Mouse (Mus musculus) stomach, embryonic 16.5 days (tissue): ENCODE measurements around the gene Cdkl5. TPM values are rescaled to one million over a fixed set of nuclear protein-coding genes. Genes with fewer than 3 reads are reported as not detected.
A peak's percentile ranks its signal among the peaks of the same experiment; 100 is the strongest.

Experiments used
- ATAC-seq: fragments of 200-750 bp; cut with Nextera tagmentation; 2 replicates; pipeline ENCODE4 v1.8.0; 2017; ENCODE audit warnings: moderate number of reproducible peaks, moderate TSS enrichment; ENCODE audit not compliant: insufficient read depth, low FRiP score
- H3K27ac ChIP-seq: fragments of 300-500 bp; sonication (generic); 2 replicates; pipeline ENCODE4 v1.5.1; 2014; ENCODE audit warnings: low read length
- H3K27me3 ChIP-seq: fragments of 300-500 bp; sonication (generic); 2 replicates; pipeline ENCODE4 v1.6.1; 2014; ENCODE audit warnings: low read length, control low read depth, mixed read lengths; ENCODE audit not compliant: control insufficient read depth, insufficient read depth
- H3K36me3 ChIP-seq: fragments of 300-500 bp; sonication (generic); 2 replicates; pipeline ENCODE4 v1.6.1; 2014; ENCODE audit warnings: low read length; ENCODE audit not compliant: control insufficient read depth, insufficient read depth
- H3K4me1 ChIP-seq: fragments of 300-500 bp; sonication (generic); 2 replicates; pipeline ENCODE4 v1.6.1; 2014; ENCODE audit warnings: low read length, control low read depth, mixed read lengths; ENCODE audit not compliant: control insufficient read depth, insufficient read depth
- H3K4me2 ChIP-seq: fragments of 300-500 bp; sonication (generic); 2 replicates; pipeline ENCODE4 v1.6.1; 2014; ENCODE audit warnings: low read depth, low read length, mixed read lengths
- H3K4me3 ChIP-seq: fragments of 300-500 bp; sonication (generic); replicated peaks from 2 replicates; pipeline ENCODE4 v1.5.1; 2014; ENCODE audit warnings: mild to moderate bottlenecking, low read length
- H3K9ac ChIP-seq: fragments of 300-500 bp; sonication (generic); 2 replicates; pipeline ENCODE4 v1.6.1; 2014; ENCODE audit warnings: low read length
- H3K9me3 ChIP-seq: fragments of 300-500 bp; sonication (generic); replicated peaks from 2 replicates; pipeline ENCODE4 v1.6.1; 2016; ENCODE audit warnings: low read length, control low read depth; ENCODE audit not compliant: control insufficient read depth
- WGBS: fragments of 180-500 bp; shearing (Covaris S2); extraction: QIAGEN DNeasy Blood & Tissue Kit; methylation state at CpG from one replicate; pipeline ENCODE4 v1.1.7; 2014; 5-methylcytosine and 5-hydroxymethylcytosine counted together
- polyA plus RNA-seq: library from polyadenylated mRNA; unstranded; fragments of >200 nt; fragmentation: Nextera tagmentation; extraction: Ambion mirVana; gene quantifications from 2 replicates; pipeline ENCODE4 v1.2.1, GENCODE M21; 2015

The Cdkl5 gene
- polyA plus RNA-seq, 1 experiment from 2014 or later: 2.6 TPM

DNA sequence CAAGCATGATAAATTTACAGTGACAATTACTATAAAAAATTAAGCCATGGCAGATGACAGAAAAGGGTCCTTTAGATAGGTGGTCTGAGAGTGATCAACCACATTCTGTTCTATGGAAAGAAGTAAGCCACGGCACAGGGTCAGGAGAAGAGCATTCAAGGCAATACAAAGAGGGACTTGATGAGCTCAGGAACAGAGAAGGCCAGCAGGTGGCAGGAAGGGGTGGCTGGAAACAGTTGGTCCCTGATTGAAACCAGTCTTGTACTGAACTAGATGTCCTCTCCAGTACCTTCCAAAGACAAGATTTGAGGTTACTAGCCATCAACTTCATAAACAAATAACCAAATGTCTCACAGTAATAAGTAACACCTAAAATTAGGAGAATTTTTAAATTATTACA is 59.0 kb downstream of the Cdkl5 start:
- H3K27ac ChIP-seq: no peak overlapping the region
- H3K4me1 ChIP-seq: no peaks in the 10 kb centered on the region
- H3K9me3 ChIP-seq: no peaks in the 10 kb centered on the region
- no peak for ATAC-seq
- no peak overlapping the region for H3K9ac ChIP-seq
- H3K4me3 ChIP-seq: no peak overlapping the region
- WGBS: 67% methylated on average over 1 of the region's 1 CpGs
- no peaks in the 10 kb centered on the region for H3K27me3 ChIP-seq
- H3K4me2 ChIP-seq: no peak overlapping the region
- H3K36me3 ChIP-seq: no peaks in the 10 kb centered on the region

DNA sequence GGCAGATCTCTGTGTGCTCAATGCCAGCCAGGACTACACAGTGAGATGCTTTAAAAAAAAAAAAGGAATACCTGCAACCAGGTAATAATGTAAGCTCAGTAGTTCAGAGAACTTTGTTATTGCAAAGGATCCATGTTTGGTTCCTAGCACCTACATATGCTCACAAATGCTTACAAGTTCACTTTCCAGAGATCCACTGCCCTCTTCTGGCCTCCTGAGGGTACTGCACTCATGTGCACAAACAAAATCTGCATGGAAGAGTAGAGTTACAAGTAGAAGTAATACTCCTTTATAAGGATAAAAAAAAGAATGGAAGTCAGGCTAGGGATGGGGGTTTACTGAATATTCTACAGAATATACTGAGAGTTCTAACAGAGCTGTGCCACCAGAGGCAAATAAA is 63.8 kb downstream of the Cdkl5 start:
- Histone ChIP-seq H3K4me1 (no peaks in the 10 kb centered on the region), H3K9me3 (no peaks in the 10 kb centered on the region), H3K36me3 (no peaks in the 10 kb centered on the region), H3K27ac (no peak overlapping the region), H3K9ac (no peak overlapping the region), H3K27me3 (no peaks in the 10 kb centered on the region), H3K4me3 (no peak overlapping the region), H3K4me2 (no peak overlapping the region)
- no peak for ATAC-seq

DNA sequence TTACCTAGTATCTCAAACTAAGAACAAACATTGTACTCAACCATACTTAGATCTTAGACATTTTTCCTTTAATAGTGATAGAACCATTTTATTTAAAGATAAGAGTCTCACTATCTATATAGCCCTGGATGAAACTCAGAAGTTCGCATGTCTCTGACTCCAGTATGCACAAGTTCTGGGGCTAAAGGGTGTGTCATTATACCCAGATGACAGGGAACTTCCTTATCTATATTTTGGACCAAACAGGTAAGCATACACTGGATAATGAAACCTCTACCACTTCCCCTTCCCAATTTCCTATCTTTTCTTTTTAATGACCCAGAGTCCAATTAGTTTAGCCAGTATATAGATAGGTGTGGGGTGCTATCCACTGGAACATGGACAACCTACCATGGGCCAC is 65.6 kb downstream of the Cdkl5 start:
- ATAC-seq: no peak
- Histone ChIP-seq H3K36me3 (no peaks in the 10 kb centered on the region), H3K9me3 (no peaks in the 10 kb centered on the region), H3K4me3 (no peak overlapping the region), H3K9ac (no peak overlapping the region), H3K4me2 (no peak overlapping the region), H3K27ac (no peak overlapping the region), H3K4me1 (no peaks in the 10 kb centered on the region), H3K27me3 (no peaks in the 10 kb centered on the region)
- WGBS: 81% methylated on average over 1 of the region's 1 CpGs

DNA sequence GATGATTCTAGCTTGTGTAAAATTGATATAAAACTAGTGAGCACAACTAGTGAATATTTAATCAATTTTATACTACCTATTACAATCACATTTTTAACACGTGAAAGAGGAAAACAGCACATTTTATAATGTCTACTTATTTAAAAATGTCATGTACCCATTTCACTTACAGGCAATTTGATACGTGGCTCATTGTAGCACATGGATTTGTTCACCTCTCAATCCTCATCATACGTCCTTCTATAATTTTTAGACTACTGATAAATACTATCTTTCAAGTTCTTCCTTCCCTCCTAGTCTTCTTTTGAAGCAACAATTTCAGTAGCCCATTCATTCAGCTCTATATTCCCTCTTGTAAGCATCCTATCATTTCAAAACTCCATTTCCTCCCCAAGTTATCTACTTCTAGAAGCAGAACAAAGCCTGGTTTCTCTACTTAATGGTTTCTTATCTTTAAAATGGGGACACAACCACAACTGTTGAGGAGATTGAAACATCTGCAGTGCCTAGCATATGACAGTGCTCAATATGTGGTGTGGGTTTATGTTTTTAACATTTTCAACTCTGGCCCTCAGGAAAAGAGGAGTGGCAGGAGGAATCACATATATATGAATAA is 75.4 kb downstream of the Cdkl5 start:
- Histone ChIP-seq H3K27me3 (no peaks in the 10 kb centered on the region), H3K9me3 (no peaks in the 10 kb centered on the region), H3K4me2 (no peak overlapping the region), H3K4me1 (no peaks in the 10 kb centered on the region), H3K9ac (no peak overlapping the region), H3K4me3 (no peak overlapping the region), H3K36me3 (no peaks in the 10 kb centered on the region), H3K27ac (no peak overlapping the region)
- no peak for ATAC-seq
- 89% methylated on average over 3 of the region's 3 CpGs for WGBS

DNA sequence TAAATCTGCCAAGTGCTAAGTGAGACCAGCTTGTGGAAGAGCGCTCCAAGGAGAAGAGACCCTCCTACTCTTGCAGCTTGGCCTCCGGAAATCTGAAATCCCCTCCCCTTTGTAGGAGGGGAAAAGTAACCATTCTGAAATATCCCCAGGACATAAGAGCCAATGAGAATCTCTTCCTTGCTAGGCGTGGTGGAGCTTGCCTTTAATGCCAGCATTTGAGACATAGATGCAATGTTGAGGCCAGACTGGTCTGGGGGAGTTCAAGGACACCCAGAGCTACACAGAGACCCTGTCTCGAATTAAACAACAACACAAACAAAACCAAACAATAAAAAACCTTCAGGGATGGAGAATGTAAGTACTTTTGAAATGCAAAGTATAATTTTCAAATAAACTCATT is 87.6 kb downstream of the Cdkl5 start, which contains the start of gene Gja6:
Gene Gja6, minus strand, starts transcription at position 101 of the 400 bp plus-strand sequence.
- no peaks in the 10 kb centered on the region for H3K36me3 ChIP-seq
- 65% methylated on average over 4 of the region's 4 CpGs for WGBS
- H3K4me3 ChIP-seq: no peak within 1 kb of the TSS
- 0 out of 2 replicates have a peak, but pooled peaks cover 5% of the 10 kb centered on the region for H3K27me3 ChIP-seq
- H3K4me1 ChIP-seq: no peaks in the 10 kb centered on the region
- H3K9ac ChIP-seq: no peak within 1 kb of the TSS
- H3K27ac ChIP-seq: no peak within 1 kb of the TSS
- H3K9me3 ChIP-seq: no peaks in the 10 kb centered on the region
- no peak for ATAC-seq
- no peak within 1 kb of the TSS for H3K4me2 ChIP-seq

DNA sequence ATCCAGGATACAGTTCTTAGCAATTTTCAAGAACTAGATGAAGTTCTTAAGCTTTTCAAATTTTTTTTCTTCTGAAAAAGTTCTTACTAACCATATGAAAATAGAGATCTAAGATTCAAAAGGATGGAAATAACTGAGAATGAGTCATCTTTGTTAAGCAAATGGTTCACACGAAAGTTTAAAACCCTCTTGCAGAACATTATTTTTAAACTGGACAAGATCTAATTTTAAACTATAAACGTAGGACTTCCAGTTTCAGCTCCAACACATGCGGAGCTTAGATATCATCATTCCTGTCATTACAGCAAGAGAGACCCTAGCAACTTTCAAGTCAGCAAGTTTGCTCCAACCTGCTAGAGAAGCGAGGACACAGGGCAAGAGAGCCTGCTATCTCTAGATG is 88.0 kb downstream of the Cdkl5 start:
- H3K27me3 ChIP-seq: 0 out of 2 replicates have a peak, but pooled peaks cover 5% of the 10 kb centered on the region
- ATAC-seq: no peak
- WGBS: 56% methylated on average over 4 of the region's 4 CpGs

DNA sequence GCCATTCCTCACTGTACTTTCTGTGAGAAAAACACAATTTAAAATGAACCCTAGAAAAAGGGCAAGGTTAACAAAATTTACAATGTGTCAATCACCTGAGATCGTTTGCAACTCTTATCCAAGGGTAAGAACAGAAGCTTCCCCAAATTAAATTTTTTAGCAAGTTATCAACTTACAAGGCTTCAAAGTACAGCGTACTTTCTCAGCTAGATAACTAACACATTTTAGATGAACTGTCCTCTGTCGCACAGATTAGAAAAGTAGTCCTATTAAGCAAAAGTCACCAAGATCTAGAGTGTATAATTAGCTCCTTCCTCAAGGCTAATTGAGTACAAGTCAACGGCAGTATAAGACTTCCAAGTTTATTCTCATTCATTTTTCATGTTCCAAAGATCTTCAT is 88.6 kb downstream of the Cdkl5 start:
- Histone ChIP-seq H3K4me2 (no peak overlapping the region), H3K9ac (no peak overlapping the region), H3K27ac (no peak overlapping the region), H3K9me3 (no peaks in the 10 kb centered on the region), H3K4me1 (no peaks in the 10 kb centered on the region), H3K4me3 (no peak overlapping the region), H3K36me3 (no peaks in the 10 kb centered on the region), H3K27me3 (0 out of 2 replicates have a peak, but pooled peaks cover 5% of the 10 kb centered on the region)
- ATAC-seq: no peak
- 55% methylated on average over 4 of the region's 4 CpGs for WGBS

More for the DNA sequence above, 88.0 kb downstream of the Cdkl5 start:
- H3K4me2 ChIP-seq: no peak overlapping the region
- no peaks in the 10 kb centered on the region for H3K4me1 ChIP-seq
- no peak overlapping the region for H3K9ac ChIP-seq
- H3K36me3 ChIP-seq: no peaks in the 10 kb centered on the region
- no peak overlapping the region for H3K27ac ChIP-seq
- no peak overlapping the region for H3K4me3 ChIP-seq
- H3K9me3 ChIP-seq: no peaks in the 10 kb centered on the region

DNA sequence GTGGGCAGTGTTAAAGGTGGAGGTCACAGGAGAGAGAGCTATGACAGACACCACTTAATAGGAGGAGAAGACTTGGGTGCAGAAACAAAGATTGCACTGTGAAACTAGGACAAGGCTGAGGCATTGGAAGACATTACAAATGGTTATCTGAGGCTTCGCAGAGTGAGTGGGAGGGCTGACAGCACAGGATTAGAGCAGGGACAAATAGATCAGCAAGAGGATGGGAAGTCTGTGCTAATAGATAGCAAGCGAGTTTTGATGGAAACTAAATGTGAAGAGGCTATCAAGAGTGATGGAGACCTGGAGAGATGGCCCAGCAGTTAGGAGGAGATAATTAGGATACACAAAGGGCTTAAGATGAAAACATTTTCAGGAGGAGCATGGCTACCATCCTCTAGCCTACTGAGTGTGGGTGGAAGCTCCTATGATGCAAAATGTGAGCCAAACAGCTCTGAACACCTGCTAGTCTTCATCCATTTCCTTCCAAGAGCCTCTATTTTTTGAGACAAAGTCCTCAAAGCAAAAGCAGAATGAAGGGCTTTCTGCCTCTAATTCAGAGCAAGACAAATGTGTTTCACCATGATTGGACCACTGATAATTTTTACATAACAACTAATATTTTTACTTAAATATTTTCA is 89.3 kb downstream of the Cdkl5 start:
- Histone ChIP-seq H3K9ac (no peak overlapping the region), H3K9me3 (no peaks in the 10 kb centered on the region), H3K27me3 (0 out of 2 replicates have a peak, but pooled peaks cover 5% of the 10 kb centered on the region), H3K4me2 (no peak overlapping the region), H3K4me3 (no peak overlapping the region), H3K36me3 (no peaks in the 10 kb centered on the region), H3K27ac (no peak overlapping the region), H3K4me1 (no peaks in the 10 kb centered on the region)
- no peak for ATAC-seq
- 43% methylated on average over 2 of the region's 2 CpGs for WGBS

DNA sequence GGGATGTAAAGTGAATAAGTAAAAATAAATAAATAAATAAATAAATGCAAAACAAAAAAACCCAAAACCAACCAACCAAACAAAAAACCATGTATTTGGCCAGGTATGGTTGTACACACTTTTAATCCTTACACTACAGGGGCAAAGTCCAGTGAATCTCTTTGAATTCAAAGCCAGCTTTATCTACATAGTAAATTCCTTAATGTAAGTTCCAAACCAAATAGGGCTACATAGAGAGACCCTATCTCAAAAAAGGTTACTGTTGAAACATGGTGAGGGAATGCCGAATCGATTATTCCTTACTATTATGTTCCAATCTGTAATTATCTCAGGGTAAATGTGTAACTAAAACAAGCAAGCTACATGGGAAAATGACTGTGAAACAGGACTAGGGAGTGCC is 93.4 kb downstream of the Cdkl5 start:
- H3K9me3 ChIP-seq: no peaks in the 10 kb centered on the region
- H3K9ac ChIP-seq: no peak overlapping the region
- H3K4me3 ChIP-seq: no peak overlapping the region
- H3K27me3 ChIP-seq: 0 out of 2 replicates have a peak, but pooled peaks cover 5% of the 10 kb centered on the region
- no peak overlapping the region for H3K4me2 ChIP-seq
- H3K4me1 ChIP-seq: no peaks in the 10 kb centered on the region
- WGBS: 81% methylated on average over 2 of the region's 2 CpGs
- no peak overlapping the region for H3K27ac ChIP-seq
- peak; percentile 33; the same call in 1 of the 2 replicates for ATAC-seq
- H3K36me3 ChIP-seq: no peaks in the 10 kb centered on the region
